Comparison of ENCODE assay signal across 7 mouse cellular contexts in the genomic region with DNA sequence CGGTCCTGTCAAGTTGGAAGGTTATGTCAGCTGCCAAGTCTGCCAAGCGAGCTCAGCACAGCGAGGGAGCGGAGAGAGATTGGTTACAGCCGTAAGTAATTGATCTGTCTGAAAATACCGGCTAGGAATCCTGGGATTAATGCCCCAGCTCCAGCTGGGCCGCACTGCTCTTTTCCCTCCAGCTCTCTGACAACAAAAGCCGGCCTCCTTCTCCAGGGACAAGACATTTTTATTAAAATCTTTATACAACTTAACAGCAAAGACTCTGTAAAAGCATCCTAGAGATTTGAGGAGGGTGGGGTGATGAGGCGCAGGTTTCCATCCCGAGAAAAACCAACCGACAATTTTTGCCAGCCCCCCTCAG.
A peak's percentile ranks its signal among the peaks of the same experiment; 100 is the strongest.
DNase-seq lines count a peak whose midpoint lies in the region; ATAC-seq lines count a peak whose summit lies in the region.

No protein-coding gene starts in this region.

- H3K27ac ChIP-seq in limb, embryonic 12.5 days: peak overlapping the region; percentile 57
- peak overlapping the region; percentile 79 for H3K27ac ChIP-seq in stomach, embryonic 14.5 days (ENCODE audit: low read length)

- peaks cover 3% of the 10 kb centered on the region; the same call in 1 of the 2 replicates for H3K9me3 ChIP-seq in limb, embryonic 12.5 days
- H3K9me3 ChIP-seq in stomach, embryonic 14.5 days (ENCODE audit: control insufficient read depth, low read depth, low read length): no peaks in the 10 kb centered on the region

- peak overlapping the region; percentile 46 for H3K4me2 ChIP-seq in limb, embryonic 12.5 days
- peak overlapping the region; percentile 34 for H3K4me2 ChIP-seq in stomach, embryonic 14.5 days (replicated peaks; ENCODE audit: low read depth, low read length)

- H3K9ac ChIP-seq in limb, embryonic 12.5 days (replicated peaks): no peak overlapping the region
- no peak overlapping the region for H3K9ac ChIP-seq in stomach, embryonic 14.5 days (replicated peaks; ENCODE audit: low read depth, low read length)

- no peaks in the 10 kb centered on the region for H3K36me3 ChIP-seq in limb, embryonic 12.5 days
- no peaks in the 10 kb centered on the region for H3K36me3 ChIP-seq in stomach, embryonic 14.5 days (ENCODE audit: control insufficient read depth, insufficient read depth, low read length)

- peak; percentile 16 for DNase-seq in right cerebral cortex, postnatal 25 days
- no peak for DNase-seq in right cerebral cortex, postnatal 14 days
- DNase-seq in gastrocnemius, adult 18-20 months (ENCODE audit: low spot score): peak; percentile 32
- DNase-seq in frontal cortex, postnatal 10 days (ENCODE audit: low spot score in 2 of 2): no peak

- H3K27me3 ChIP-seq in limb, embryonic 12.5 days: peaks cover 18% of the 10 kb centered on the region
- no peaks in the 10 kb centered on the region for H3K27me3 ChIP-seq in stomach, embryonic 14.5 days (ENCODE audit: control insufficient read depth, insufficient read depth, low read length)

- peak overlapping the region; percentile 5; the same call in 1 of the 2 replicates for H3K4me3 ChIP-seq in limb, embryonic 12.5 days (replicated peaks)
- H3K4me3 ChIP-seq in stomach, embryonic 14.5 days (ENCODE audit: low read depth, low read length): no peak overlapping the region

- WGBS in limb, embryonic 12.5 days: 7% methylated on average over 11 of the region's 11 CpGs
- 15% methylated on average over 11 of the region's 11 CpGs for WGBS in stomach, embryonic 14.5 days

- ATAC-seq in limb, embryonic 12.5 days (ENCODE audit: insufficient number of reproducible peaks, insufficient read depth, low FRiP score, low TSS enrichment, low read depth): peak; percentile 58; the same call in 1 of the 2 replicates
- peak; percentile 56; the same call in 1 of the 2 replicates for ATAC-seq in stomach, embryonic 14.5 days (ENCODE audit: insufficient number of reproducible peaks, insufficient read depth, low FRiP score, low read depth)
- no peak for ATAC-seq in inflammation-experienced regulatory T-cells, adult 6 months

- peaks cover 53% of the 10 kb centered on the region for H3K4me1 ChIP-seq in limb, embryonic 12.5 days (replicated peaks)
- H3K4me1 ChIP-seq in stomach, embryonic 14.5 days (ENCODE audit: control insufficient read depth, insufficient read depth, low read length): peaks cover 23% of the 10 kb centered on the region; the same call in 1 of the 2 replicates

Comparison
In these comparisons a context has a peak if more than half of its experiments do, and no peak if none do; other contexts are left out.
1. DNase-seq: peak in right cerebral cortex, postnatal 25 days (single experiment) and gastrocnemius, adult 18-20 months (single experiment); none in right cerebral cortex, postnatal 14 days (single experiment) and frontal cortex, postnatal 10 days (0 of 2).